17 mouse cellular contexts compared by ENCODE assay signal in the genomic region with DNA sequence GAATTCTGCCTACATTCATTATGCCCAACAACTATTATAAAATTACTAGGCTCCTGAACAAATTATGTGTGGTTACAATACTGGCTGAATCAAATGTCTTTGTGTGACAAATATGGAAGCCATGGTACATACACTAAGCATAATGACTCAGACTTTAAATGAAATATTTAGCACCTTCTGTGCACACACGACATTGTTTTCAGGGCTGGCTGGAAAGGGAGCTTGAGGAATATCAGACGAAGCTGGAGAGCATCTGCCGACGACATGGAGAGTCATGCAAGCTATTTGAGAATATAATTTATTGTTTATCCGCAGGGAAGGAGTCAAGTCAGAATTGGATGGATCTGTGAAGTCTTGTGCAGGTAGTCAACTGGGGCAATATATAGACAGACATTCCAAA.
DNase-seq lines count a peak whose midpoint lies in the region.
"Had no signal": no experiment of that assay in that cellular context is flagged by ENCODE, and none has a peak within 500 bp of the region (broad histone marks: within the 10 kb centered on the region; RNA-seq: fewer than 3 reads in every experiment).

No protein-coding gene starts in this region.

- intact Hi-C loops in left cerebral cortex, postnatal 10 days (cut with DNase I): loop anchor here (5.0 kb wide), 1 partner anchor 239 kb away; no protein-coding TSS in a partner anchor

- peak; percentile 2 for DNase-seq in left cerebral cortex, adult 11 months (ENCODE audit: low spot score)
- DNase-seq in left cerebral cortex, postnatal 10 days (ENCODE audit: extremely low spot score in 1 of 2, low spot score in 2 of 2): no peak
- peak; percentile 9 to 22 for DNase-seq in right cerebral cortex, adult 2 months (ENCODE audit: low spot score in 2 of 2)
- DNase-seq in right cerebral cortex, postnatal 4 days: no peak
- peak; percentile 35 for DNase-seq in telencephalon, adult 2 months (ENCODE audit: low read depth, low spot score)
- DNase-seq in cerebellum, postnatal 10 days: no peak
- DNase-seq: adrenal gland, postnatal 10 days; adrenal gland, postnatal 36 days; B cell, adult 2 months; cerebellum, adult 11 months; cerebellum, adult 2 months; cerebellum, adult 9-11 months; cerebellum, postnatal 36 days; embryo, embryonic 11 days; gastrocnemius, adult 2 months; gastrocnemius, postnatal 14 days; heart, adult 11 months had no signal

Comparison
In these comparisons a context has a peak if more than half of its experiments do, and no peak if none do; other contexts are left out.
1. DNase-seq: peak in left cerebral cortex, adult 11 months (single experiment), right cerebral cortex, adult 2 months (2 of 2) and telencephalon, adult 2 months (single experiment); none in left cerebral cortex, postnatal 10 days (0 of 2), right cerebral cortex, postnatal 4 days (single experiment) and cerebellum, postnatal 10 days (0 of 2).